Mouse (Mus musculus) retina, postnatal 7 days (tissue): ENCODE results near the gene Ppp4r3b.

Source experiments
- DNase-seq: peaks from one replicate; pipeline ENCODE4 v3.0.0-alpha.2; 2012; ENCODE audit warnings: low read depth, low spot score

Ppp4r3b gene

DNA sequence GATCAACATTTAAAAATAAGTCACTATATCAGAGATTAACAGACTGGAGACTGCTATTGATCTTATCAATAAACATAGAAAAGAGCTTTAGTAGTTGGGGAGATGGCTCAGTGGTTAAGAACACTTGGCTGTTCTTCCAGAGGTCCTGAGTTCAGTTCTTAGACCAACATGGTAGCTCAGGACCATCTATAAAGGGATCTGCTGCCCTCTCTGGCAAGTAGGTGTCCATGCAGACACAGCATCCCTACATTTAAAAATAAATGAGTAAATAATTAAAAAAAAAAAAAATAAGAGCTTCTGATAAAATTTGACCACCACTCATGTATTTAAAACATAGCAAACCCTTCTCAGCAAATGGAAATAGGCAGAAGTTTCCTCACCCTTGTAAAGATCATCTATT is 65.4 kb downstream of the Ppp4r3b start:
- DNase-seq: no peak

GRCm38 (mm10) chr11:29238551-29238950 is 65.9 kb downstream of the Ppp4r3b start:
- DNase-seq: no peak

DNA sequence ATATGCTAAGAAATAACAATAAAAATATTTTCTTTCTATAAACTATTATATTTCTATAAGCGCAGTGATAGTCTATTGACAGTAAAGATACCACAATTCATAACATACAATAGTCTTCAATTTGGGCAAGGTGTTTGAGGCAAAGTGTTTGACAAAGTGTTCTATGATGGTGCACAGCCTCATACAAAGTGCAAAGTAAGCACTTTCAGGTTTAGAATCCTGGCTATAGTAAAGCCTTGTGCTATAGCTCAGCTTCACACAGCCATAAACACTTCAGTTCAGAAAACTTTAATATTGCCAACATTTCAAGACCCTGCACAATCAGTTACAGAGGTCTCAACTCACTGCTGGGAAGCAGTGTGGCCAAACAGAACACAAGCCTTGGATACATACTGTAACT is 66.7 kb downstream of the Ppp4r3b start:
- no peak for DNase-seq

DNA sequence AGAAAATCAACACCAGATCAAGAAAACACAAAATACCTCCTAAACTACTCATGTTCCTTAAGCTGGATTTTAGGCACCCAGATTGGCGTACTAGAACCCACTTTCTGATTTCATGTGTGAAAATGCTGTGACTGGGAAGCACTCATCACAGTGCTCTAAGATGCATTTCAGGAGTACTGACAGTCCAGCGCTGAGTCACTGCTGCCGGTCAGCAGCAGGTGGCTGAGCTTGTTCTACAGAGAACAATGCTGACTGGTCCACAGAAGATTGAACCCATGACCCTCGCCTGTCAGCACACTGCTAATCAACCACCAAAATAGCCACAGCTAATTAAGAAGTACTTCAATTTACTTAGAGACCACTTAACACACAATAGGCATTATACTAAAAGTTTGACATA is 69.3 kb downstream of the Ppp4r3b start:
- no peak for DNase-seq

- DNase-seq: no peak
These were observed 73.3 kb downstream of the Ppp4r3b start for GRCm38 (mm10) chr11:29245988-29246387.

DNA sequence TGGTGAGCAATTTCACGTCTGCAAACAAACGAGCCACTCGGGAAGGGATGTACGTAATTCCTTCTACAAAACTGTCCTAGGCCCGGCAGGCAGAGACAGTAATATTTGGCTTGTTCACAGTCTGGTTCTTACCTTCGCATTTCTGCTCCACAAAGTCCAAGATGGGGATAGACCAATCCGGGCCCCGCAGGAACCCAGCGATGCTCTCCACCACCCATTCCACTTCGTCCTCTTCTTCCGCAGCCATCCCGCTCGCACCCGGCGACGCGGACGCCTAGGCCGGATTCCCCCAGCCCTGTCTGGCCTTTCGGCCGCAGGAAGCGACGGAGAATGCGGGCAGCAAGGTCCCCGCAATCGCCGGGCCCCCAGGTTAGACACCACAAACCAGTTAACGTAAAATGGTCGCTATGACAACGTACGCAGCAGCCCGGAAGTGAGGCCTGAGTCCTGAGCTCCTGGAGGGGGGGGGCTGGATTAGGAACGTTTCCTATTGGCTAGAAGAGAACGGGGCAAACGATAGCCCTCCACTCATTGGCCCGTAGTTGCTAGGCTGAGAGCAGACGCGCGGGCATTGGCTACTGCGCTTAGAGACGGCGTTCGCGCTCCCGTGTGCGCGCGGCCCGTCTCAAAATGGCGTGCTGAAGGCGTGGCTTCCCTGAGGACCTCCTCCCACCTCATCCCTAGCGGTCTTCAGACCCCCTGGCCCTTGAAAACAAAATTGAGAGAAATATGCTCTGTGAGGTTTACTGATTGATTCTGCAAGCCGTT is 74.4 kb downstream of the Ppp4r3b start, which contains the start of gene Cfap36:
TSS of gene Cfap36 (minus strand) at position 527 of the 768 bp plus-strand sequence.
- peak; percentile 96 for DNase-seq

GRCm38 (mm10) chr11:29247725-29248124 is 75.0 kb downstream of the Ppp4r3b start:
- no peak for DNase-seq

DNA sequence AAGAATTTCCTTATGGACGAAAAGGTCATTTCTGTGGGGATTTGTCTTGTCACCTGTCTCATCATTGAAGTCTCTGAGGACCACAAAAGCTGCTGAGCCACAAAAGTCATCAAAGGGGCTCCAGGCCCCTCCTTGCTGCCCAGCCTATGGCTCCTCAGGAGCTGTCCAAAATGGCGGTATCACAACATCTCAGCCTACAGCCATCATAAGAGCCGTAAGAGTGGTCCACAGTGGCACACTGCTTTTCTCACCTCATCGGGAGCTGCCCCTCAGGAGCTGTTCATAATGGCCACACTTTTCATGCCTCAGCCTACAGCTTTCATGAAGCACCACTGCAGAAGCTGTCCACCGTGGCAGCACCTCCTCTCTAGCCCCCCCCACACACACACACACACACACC is 75.7 kb downstream of the Ppp4r3b start:
- DNase-seq: no peak

DNA sequence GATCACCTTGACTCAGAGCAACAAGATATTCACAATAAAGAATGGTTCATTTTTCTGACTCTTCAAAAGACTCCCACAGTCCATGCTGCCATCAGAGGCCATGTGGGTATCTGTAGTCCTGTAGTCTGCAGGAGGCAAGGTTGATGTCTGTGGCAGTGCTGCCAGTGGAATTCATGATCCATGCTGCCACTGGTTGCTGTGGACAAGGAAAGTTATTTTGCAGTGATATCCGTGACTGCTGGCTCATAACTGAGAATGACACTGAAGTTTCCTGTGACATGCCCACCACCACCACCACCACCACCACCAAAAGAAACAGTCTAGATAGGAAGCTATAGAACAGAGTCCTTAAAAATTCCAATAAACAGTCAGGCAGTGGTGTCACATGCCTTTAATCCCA is 82.0 kb downstream of the Ppp4r3b start:
- DNase-seq: no peak

- DNase-seq: peak; percentile 39
These were observed 95.1 kb downstream of the Ppp4r3b start for GRCm38 (mm10) chr11:29267824-29268223.
